Mouse (Mus musculus): ENCODE data around the gene Rapsn. TPM values are rescaled to one million over a fixed set of nuclear protein-coding genes. Genes with fewer than 3 reads are reported as not detected.
A peak's percentile ranks its signal among the peaks of the same experiment; 100 is the strongest.

The Rapsn gene
- total RNA-seq, 2 experiments from 2014 or later, result 4.2 to 4.9 TPM

GRCm38 (mm10) chr2:91078314-91079025 lies 43.0 kb downstream of the Rapsn start:
- no peak for DNase-seq (ENCODE audit: low spot score in 2 of 2)

- no peak for DNase-seq (ENCODE audit: low spot score in 2 of 2)
These were observed 43.6 kb downstream of the Rapsn start for GRCm38 (mm10) chr2:91079026-91079384.

- no peak for DNase-seq (ENCODE audit: low spot score in 2 of 2)
These were observed 45.5 kb downstream of the Rapsn start for GRCm38 (mm10) chr2:91080784-91081513.

DNA sequence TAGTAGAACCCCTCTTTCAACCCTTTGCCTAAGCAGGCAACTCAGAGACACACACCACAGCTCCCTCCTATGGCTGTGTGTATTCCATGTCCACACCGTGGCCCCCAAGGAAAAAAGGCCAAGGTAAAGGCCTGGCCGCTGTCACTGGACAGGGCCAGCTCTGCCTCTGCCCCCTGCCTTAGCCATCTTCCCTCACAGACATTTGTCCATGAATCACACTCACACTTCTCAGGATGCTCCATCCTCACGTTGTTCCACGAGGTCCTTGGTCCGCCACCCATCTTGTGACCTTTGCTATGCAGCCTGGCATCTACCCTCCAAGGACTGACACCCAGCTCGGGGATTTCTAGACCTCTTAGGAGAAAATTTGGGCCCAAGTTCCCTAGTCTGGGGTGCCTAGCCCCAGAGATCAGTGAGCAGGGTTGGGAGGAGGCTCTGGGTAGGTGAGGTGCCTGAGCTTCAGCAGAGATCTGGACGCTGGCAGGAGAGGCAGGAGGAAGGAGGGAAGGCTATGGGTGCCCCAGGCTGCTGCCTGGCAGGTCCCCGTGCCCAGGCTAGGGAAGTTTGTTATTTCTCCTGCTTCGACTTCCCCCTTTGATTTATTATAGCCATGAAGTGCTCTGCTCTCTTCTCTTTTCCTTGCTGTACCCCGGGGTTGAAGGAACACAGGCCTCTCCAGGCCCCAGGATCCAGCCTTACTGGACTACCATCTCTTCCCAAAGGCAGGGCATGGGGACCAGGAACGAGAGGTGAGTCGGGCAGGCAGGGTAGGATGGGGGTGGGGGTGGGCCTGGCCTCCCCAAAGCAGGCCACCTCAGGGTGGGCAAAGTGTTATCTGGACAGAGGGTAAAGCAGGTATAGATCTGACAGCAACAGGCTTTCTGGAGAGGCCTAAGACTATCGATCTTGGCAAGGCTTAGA lies 46.6 kb downstream of the Rapsn start, which contains the start of gene Spi1:
Spi1 (plus strand) TSS at position 616 of the 921 bp plus-strand sequence.
- DNase-seq (ENCODE audit: low spot score in 2 of 2), result no peak

GRCm38 (mm10) chr2:91082844-91083243 lies 47.4 kb downstream of the Rapsn start:
- DNase-seq (ENCODE audit: low spot score in 2 of 2), result peak in 1 of 2 experiments; percentile 34

DNA sequence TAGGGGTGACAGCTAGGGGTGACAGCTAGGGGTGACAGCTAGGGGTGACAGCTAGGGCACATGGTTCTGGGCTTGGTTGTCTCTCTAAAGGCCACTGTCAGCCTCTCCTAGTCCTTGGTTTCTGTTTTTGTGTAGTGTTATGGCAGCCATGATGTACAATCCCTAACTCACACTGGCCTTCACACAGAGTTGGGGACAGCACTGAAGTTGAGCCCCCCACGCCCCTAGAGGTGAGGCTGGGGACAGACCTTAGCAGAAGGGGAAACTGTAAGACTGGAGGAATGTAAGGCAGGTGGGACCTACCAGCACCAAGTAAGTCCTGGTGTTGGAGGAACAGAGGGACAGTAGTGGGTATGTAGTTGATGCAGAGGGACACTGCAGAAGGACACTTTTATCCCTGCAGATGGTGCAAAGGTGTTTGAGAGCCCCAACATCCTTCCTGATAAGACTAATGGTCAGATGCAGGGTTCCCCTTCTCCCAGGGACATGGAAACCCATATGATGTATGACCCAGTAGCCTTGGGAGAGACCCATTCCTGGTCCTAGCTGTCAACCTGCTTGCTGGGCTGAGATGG lies 48.0 kb downstream of the Rapsn start:
- no peak for DNase-seq (ENCODE audit: low spot score in 2 of 2)

- DNase-seq (ENCODE audit: low spot score in 2 of 2), result no peak
These were observed 48.9 kb downstream of the Rapsn start for GRCm38 (mm10) chr2:91084179-91084820.

GRCm38 (mm10) chr2:91085494-91086391 lies 50.3 kb downstream of the Rapsn start:
- no peak for DNase-seq (ENCODE audit: low spot score in 2 of 2)

GRCm38 (mm10) chr2:91086392-91087237 lies 51.2 kb downstream of the Rapsn start:
- no peak for DNase-seq (ENCODE audit: low spot score in 2 of 2)

DNA sequence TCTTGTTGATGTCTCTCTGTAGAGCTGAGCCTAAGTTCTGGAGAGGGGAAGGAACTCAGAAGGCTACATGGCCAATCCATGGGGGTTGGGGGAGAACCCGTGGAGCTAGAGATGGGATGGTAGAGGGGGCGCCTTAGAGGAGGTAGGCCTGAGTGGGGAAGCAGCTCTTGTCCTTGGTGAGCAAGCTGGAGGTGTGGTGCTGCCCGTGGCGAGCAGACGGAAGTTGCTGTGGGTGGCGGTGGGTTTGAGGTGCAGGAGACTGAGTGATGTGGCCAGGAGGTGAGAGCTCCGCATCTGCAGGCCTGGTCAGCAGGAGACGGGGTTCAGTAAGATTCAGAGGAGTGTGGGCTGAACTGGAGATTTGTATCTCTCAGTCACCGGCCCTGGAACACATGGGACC lies 52.0 kb downstream of the Rapsn start:
- DNase-seq (ENCODE audit: low spot score in 2 of 2), result no peak

DNA sequence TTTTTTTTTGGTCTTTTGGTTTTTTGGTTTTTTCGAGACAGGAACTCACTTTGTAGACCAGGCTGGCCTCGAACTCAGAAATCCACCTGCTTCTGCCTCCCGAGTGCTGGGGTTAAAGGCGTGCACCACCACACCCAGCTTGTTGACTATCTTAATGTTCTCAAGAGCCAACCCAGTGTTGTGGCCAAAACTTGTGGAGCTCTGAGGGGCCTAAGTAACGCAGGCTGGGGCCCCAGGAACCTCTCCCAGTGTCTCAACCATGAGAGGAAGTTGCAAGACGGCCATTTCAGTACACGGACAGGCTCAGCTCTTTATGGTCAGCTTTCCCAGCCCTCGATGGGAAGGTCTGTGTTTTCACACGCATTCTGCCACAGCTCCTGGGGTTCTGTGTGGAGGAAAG lies 53.6 kb downstream of the Rapsn start:
- DNase-seq (ENCODE audit: low spot score in 2 of 2), result no peak

GRCm38 (mm10) chr2:91090208-91090607 lies 54.8 kb downstream of the Rapsn start:
- no peak for DNase-seq (ENCODE audit: low spot score in 2 of 2)

GRCm38 (mm10) chr2:91090827-91091226 lies 55.4 kb downstream of the Rapsn start:
- no peak for DNase-seq (ENCODE audit: low spot score in 2 of 2)

Other genes with a start within 250 kb of the Rapsn start
- 100 to 1,000 TPM; 177 to 190 TPM for gene Mtch2, start 188.5 kb upstream of the Rapsn start, total RNA-seq (2021)
- 1 to 10 TPM; 5.4 to 5.6 TPM for gene C1qtnf4, start 149.8 kb upstream of the Rapsn start, total RNA-seq (2021)
- gene Kbtbd4, start 130.9 kb upstream of the Rapsn start, total RNA-seq (2021), result 10 to 100 TPM; 35.6 to 37.4 TPM
- 100 to 1,000 TPM; 354 to 392 TPM for gene Ndufs3, start 130.8 kb upstream of the Rapsn start, total RNA-seq (2021)
- gene Celf1, start 95.2 kb upstream of the Rapsn start, total RNA-seq (2021), result 100 to 1,000 TPM in 1 of 2 experiments, 10 to 100 TPM in 1; 94.0 to 103 TPM
- 100 to 1,000 TPM; 203 to 210 TPM for gene Psmc3, start 18.4 kb downstream of the Rapsn start, total RNA-seq (2021)
- 10 to 100 TPM; 35.7 to 42.0 TPM for gene Slc39a13, start 34.8 kb downstream of the Rapsn start, total RNA-seq (2021)
- 1 to 10 TPM; 7.8 to 7.9 TPM for gene Spi1, start 46.8 kb downstream of the Rapsn start, total RNA-seq (2021)
- under 1 TPM in 1 of 2 experiments, not detected in 1; 0.17 TPM for gene Mybpc3, start 82.5 kb downstream of the Rapsn start, total RNA-seq (2021)
- gene Madd, start 148.2 kb downstream of the Rapsn start, total RNA-seq (2021), result 10 to 100 TPM; 27.4 to 31.8 TPM
- gene Nr1h3, start 167.2 kb downstream of the Rapsn start, total RNA-seq (2021), result 10 to 100 TPM; 10.3 to 11.5 TPM
- gene Acp2, start 167.3 kb downstream of the Rapsn start, total RNA-seq (2021), result 10 to 100 TPM; 47.3 TPM
- gene Ddb2, start 201.4 kb downstream of the Rapsn start, total RNA-seq (2021), result 10 to 100 TPM; 19.1 to 19.7 TPM
- 100 to 1,000 TPM; 111 to 112 TPM for gene Pacsin3, start 220.3 kb downstream of the Rapsn start, total RNA-seq (2021)
- gene Arfgap2, start 229.4 kb downstream of the Rapsn start, total RNA-seq (2021), result 100 to 1,000 TPM; 112 to 119 TPM

All from adrenal gland, postnatal 4 days (tissue).